Mouse (Mus musculus) CH12.LX (cell line): Measurements from ENCODE around the gene Plxdc1.

Experiments
- CHD1 ChIP-seq: IDR thresholded peaks from 2 replicates; pipeline ENCODE4 v1.6.1; 2012; ENCODE audit warnings: low read depth, low read length, improper control_type of control experiment, inconsistent platforms
- CTCF ChIP-seq, 2 experiments: IDR thresholded peaks in 1 of 2; conservative IDR thresholded peaks in 1 of 2; 2 replicates each; pipeline ENCODE4 v1.5.1; 2011 to 2012; ENCODE audit warnings: low read depth in 2 of 2, low read length in 2 of 2, improper control_type of control experiment in 1 of 2, inconsistent platforms in 1 of 2, mild to moderate bottlenecking in 1 of 2, moderate library complexity in 1 of 2
- ELF1 ChIP-seq: IDR thresholded peaks from 2 replicates; pipeline ENCODE4 v1.6.1; 2014; ENCODE audit warnings: low read depth, mild to moderate bottlenecking, inconsistent platforms, low read length, improper control_type of control experiment
- GABPA ChIP-seq: IDR thresholded peaks from 2 replicates; pipeline ENCODE4 v1.6.1; 2012; ENCODE audit warnings: low read depth, low read length, improper control_type of control experiment, inconsistent platforms; ENCODE audit not compliant: insufficient replicate concordance
- MXI1 ChIP-seq: IDR thresholded peaks from 2 replicates; pipeline ENCODE4 v1.6.1; 2011; ENCODE audit warnings: mild to moderate bottlenecking, low read depth, low read length, improper control_type of control experiment
- POLR2A ChIP-seq: IDR thresholded peaks from 2 replicates; pipeline ENCODE4 v1.6.1; 2011; ENCODE audit warnings: low read depth, mild to moderate bottlenecking, improper control_type of control experiment, low read length
- SMC3 ChIP-seq: IDR thresholded peaks from 2 replicates; pipeline ENCODE4 v1.6.1; 2011; ENCODE audit warnings: low read depth, low read length, improper control_type of control experiment
- TCF12 ChIP-seq: IDR thresholded peaks from 2 replicates; pipeline ENCODE4 v1.6.1; 2014; ENCODE audit warnings: low read depth, mild to moderate bottlenecking, inconsistent platforms, low read length, improper control_type of control experiment
- ZC3H11A ChIP-seq: IDR thresholded peaks from 2 replicates; pipeline ENCODE4 v1.6.1; 2012; ENCODE audit warnings: low read depth, mild to moderate bottlenecking, inconsistent platforms, low read length, improper control_type of control experiment

DNA sequence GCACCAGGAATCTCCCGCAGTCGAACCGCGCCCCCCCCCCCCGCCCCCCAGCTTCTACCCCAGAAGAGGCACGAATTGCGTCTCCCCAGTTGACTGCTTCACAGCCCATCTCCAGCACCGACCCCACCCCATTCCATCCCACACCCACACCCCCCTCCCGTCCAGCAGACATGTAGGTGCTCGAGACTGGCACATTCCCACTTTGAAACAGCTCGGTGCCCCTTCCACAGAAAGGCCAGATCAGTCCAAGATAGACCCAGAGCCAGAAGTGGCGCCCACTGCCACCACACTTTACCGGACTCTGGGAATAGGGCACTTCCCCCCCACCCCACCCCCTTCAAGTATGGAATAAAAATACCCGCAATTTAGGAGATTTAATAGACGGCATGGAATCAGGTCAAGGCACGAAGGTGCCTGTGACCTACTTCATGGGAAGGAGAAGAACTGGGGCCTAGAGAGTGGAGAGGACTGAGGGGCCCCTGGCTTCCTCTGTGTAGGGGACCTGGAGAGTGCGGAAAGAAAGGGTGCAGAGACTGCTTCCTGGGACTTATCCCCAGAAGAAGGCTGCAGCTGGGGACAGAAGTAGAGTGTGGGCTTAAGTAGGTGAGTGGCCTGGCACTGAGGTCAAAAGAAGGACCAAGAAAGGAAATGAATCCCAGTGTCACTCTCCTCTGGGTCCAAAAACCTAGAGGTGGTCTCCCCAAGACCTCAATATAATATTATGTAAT lies 658 bp upstream of the Plxdc1 start:
- TF ChIP-seq ZC3H11A (no peak), MXI1 (no peak; the same call in 1 of the 2 replicates), CTCF (conservative IDR thresholded peaks at IDR 0.05 in 1 of 2, IDR thresholded peaks at IDR 0.05 in 1 of 2; ENCODE audit: low read depth in 2 of 2, low read length in 2 of 2) (no peak), CHD1 (no peak), GABPA (no peak), TCF12 (no peak), ELF1 (no peak), POLR2A (no peak), SMC3 (no peak)
